ENCODE assay signal across 21 mouse cellular contexts in genomic region chr12:100681752-100682151, GRCm38 (mm10). TPM values are rescaled to one million over a fixed set of nuclear protein-coding genes. Genes with fewer than 3 reads are reported as not detected.
DNase-seq lines count a peak whose midpoint lies in the region; ATAC-seq and TF ChIP-seq lines count a peak whose summit lies in the region.
"Had no signal": no experiment of that assay in that cellular context is flagged by ENCODE, and none has a peak within 500 bp of the region (broad histone marks: within the 10 kb centered on the region; RNA-seq: fewer than 3 reads in every experiment).

No protein-coding gene starts in this region.

- H3K9ac ChIP-seq in liver, embryonic 11.5 days (ENCODE audit: low read depth, low read length) = no peak overlapping the region
- no peak overlapping the region for H3K9ac ChIP-seq in liver, postnatal 0 days (replicated peaks)
- H3K9ac ChIP-seq: heart, embryonic 15.5 days; intestine, embryonic 15.5 days; kidney, embryonic 15.5 days; liver, embryonic 15.5 days had no signal

- TF ChIP-seq EP300 in liver, postnatal 0 days (IDR thresholded peaks at IDR 0.05; ENCODE audit: low read depth) = no peak

- H3K27me3 ChIP-seq in liver, embryonic 11.5 days (replicated peaks; ENCODE audit: control insufficient read depth, insufficient read depth, low read length) = no peaks in the 10 kb centered on the region
- H3K27me3 ChIP-seq in liver, postnatal 0 days (ENCODE audit: insufficient read depth, low read length) = no peaks in the 10 kb centered on the region
- H3K27me3 ChIP-seq in thymus, adult 2 months (ENCODE audit: control insufficient read depth, insufficient read depth, low read length) = no peaks in the 10 kb centered on the region
- H3K27me3 ChIP-seq: heart, embryonic 15.5 days; intestine, embryonic 15.5 days; kidney, embryonic 15.5 days; liver, embryonic 15.5 days had no signal

- no peak for TF ChIP-seq POLR2A in thymus, adult 2 months (IDR thresholded peaks at IDR 0.05; ENCODE audit: control insufficient read depth, extremely low read depth, insufficient read depth, low read length, poor library complexity)

- H3K4me2 ChIP-seq in liver, embryonic 11.5 days = no peak overlapping the region
- 0 out of 2 replicates have a peak overlapping the region, but pooled peaks have one; percentile 35 for H3K4me2 ChIP-seq in liver, postnatal 0 days (ENCODE audit: low read depth, low read length)
- H3K4me2 ChIP-seq: heart, embryonic 15.5 days; intestine, embryonic 15.5 days; kidney, embryonic 15.5 days; liver, embryonic 15.5 days; midbrain, embryonic 11.5 days had no signal

- H3K4me3 ChIP-seq in liver, embryonic 11.5 days (ENCODE audit: low read depth, low read length) = no peak overlapping the region
- no peak overlapping the region for H3K4me3 ChIP-seq in liver, postnatal 0 days (ENCODE audit: low read depth, low read length)
- H3K4me3 ChIP-seq in thymus, adult 2 months (ENCODE audit: control insufficient read depth, insufficient read depth, low read length) = no peak overlapping the region
- H3K4me3 ChIP-seq: erythroblast, embryonic 14.5 days; heart, embryonic 15.5 days; hindbrain, embryonic 10.5 days; intestine, embryonic 15.5 days; kidney, embryonic 15.5 days; left cerebral cortex, adult 2 months; limb, embryonic 10.5 days; liver, embryonic 15.5 days had no signal

- ATAC-seq in liver, embryonic 11.5 days (replicated peaks; ENCODE audit: low FRiP score) = no peak; the same call in 1 of the 2 replicates
- no peak for ATAC-seq in liver, postnatal 0 days
- ATAC-seq: forebrain, embryonic 14.5 days; intestine, embryonic 15.5 days had no signal

- TF ChIP-seq CTCF in liver, postnatal 0 days (IDR thresholded peaks at IDR 0.05; ENCODE audit: low read depth) = no peak
- TF ChIP-seq CTCF in thymus, adult 2 months (IDR thresholded peaks at IDR 0.05; ENCODE audit: borderline replicate concordance, control insufficient read depth, extremely low read depth, insufficient read depth, low read length, poor library complexity) = no peak

- no peak overlapping the region for H3K27ac ChIP-seq in liver, embryonic 11.5 days (ENCODE audit: low read depth, low read length)
- no peak overlapping the region for H3K27ac ChIP-seq in liver, postnatal 0 days (ENCODE audit: low read depth)
- no peak overlapping the region for H3K27ac ChIP-seq in thymus, adult 2 months (ENCODE audit: control insufficient read depth, insufficient read depth, low read length)
- H3K27ac ChIP-seq: heart, embryonic 15.5 days; hindbrain, embryonic 10.5 days; intestine, embryonic 15.5 days; kidney, embryonic 15.5 days; left cerebral cortex, adult 2 months; limb, embryonic 10.5 days; liver, embryonic 15.5 days had no signal

- no peaks in the 10 kb centered on the region for H3K9me3 ChIP-seq in liver, embryonic 11.5 days (ENCODE audit: control insufficient read depth, low read length)
- H3K9me3 ChIP-seq in liver, postnatal 0 days (ENCODE audit: low read length) = no peaks in the 10 kb centered on the region
- H3K9me3 ChIP-seq: heart, embryonic 15.5 days; hindbrain, embryonic 10.5 days; intestine, embryonic 15.5 days; kidney, embryonic 15.5 days; limb, embryonic 10.5 days; liver, embryonic 15.5 days had no signal

- 57% methylated on average over 7 of the region's 7 CpGs for WGBS in liver, embryonic 11.5 days
- 50% methylated on average over 7 of the region's 7 CpGs for WGBS in liver, postnatal 0 days (ENCODE audit: insufficient replicate concordance)
- WGBS in thymus, adult 2 months = 25% methylated on average over 7 of the region's 7 CpGs

- peaks cover 3% of the 10 kb centered on the region; the same call in 1 of the 2 replicates for H3K4me1 ChIP-seq in liver, embryonic 11.5 days (replicated peaks; ENCODE audit: control insufficient read depth, insufficient read depth, low read length)
- H3K4me1 ChIP-seq in liver, postnatal 0 days (ENCODE audit: insufficient read depth) = peaks cover 5% of the 10 kb centered on the region
- peaks cover 6% of the 10 kb centered on the region for H3K4me1 ChIP-seq in thymus, adult 2 months (replicated peaks; ENCODE audit: control insufficient read depth, insufficient read depth, low read length)
- H3K4me1 ChIP-seq: hindbrain, embryonic 10.5 days; intestine, embryonic 15.5 days; kidney, embryonic 15.5 days had no signal

- H3K36me3 ChIP-seq in liver, embryonic 11.5 days (ENCODE audit: control insufficient read depth, insufficient read depth, low read length) = no peaks in the 10 kb centered on the region
- H3K36me3 ChIP-seq in liver, postnatal 0 days (replicated peaks; ENCODE audit: insufficient read depth, low read length) = peaks cover 7% of the 10 kb centered on the region; the same call in 1 of the 2 replicates
- 0 out of 2 replicates have a peak, but pooled peaks cover 7% of the 10 kb centered on the region for H3K36me3 ChIP-seq in thymus, adult 2 months (ENCODE audit: control insufficient read depth, insufficient read depth, low read length)
- H3K36me3 ChIP-seq: hindbrain, embryonic 10.5 days; intestine, embryonic 15.5 days; kidney, embryonic 15.5 days; limb, embryonic 10.5 days; liver, embryonic 15.5 days had no signal

- DNase-seq in liver = peak; percentile 15
- DNase-seq in liver, embryonic 11.5 days (ENCODE audit: low spot score) = no peak
- peak; percentile 25 for DNase-seq in liver, postnatal 0 days
- DNase-seq in thymus, adult 2 months = peak; percentile 38
- no peak for DNase-seq in kidney, postnatal 10 days
- no peak for DNase-seq in frontal cortex, adult 2 months (ENCODE audit: extremely low spot score in 1 of 2, low spot score in 1 of 2)
- DNase-seq in B cell, adult 2 months = no peak
- no peak for DNase-seq in adrenal gland, postnatal 4 days (ENCODE audit: low spot score in 2 of 2)
- DNase-seq: lung, postnatal 10 days; retina, postnatal 1 day; right cerebral cortex, postnatal 4 days had no signal

RNA-seq across cellular contexts. Expression of gene Rps6ka5, which starts 45.0 kb away (rescaled TPM):
- 2.5 and 3.0 TPM in 2 replicates for polyA plus RNA-seq in liver, embryonic 11.5 days (2014; fragmentation: Nextera tagmentation; extraction: Ambion mirVana)
- polyA plus RNA-seq in liver, postnatal 0 days (2015; fragmentation: Nextera tagmentation; extraction: Ambion mirVana) = 1.3 and 1.6 TPM in 2 replicates
- 4.6 and 4.7 TPM in 2 replicates for polyA plus RNA-seq in thymus, adult 2 months (2012; rRNA removed)
- polyA plus RNA-seq in frontal cortex, adult 2 months (2012; rRNA removed) = 11.3 and 13.8 TPM in 2 replicates
- 10 to 100 TPM; 10.7 to 12.0 TPM for total RNA-seq in adrenal gland, postnatal 4 days (2021)

Comparison
In these comparisons a context has a peak if more than half of its experiments do, and no peak if none do; other contexts are left out.
1. DNase-seq: peak in liver (single experiment), liver, postnatal 0 days (single experiment) and thymus, adult 2 months (single experiment); none in liver, embryonic 11.5 days (single experiment), kidney, postnatal 10 days (single experiment), frontal cortex, adult 2 months (0 of 2), B cell, adult 2 months (0 of 2) and adrenal gland, postnatal 4 days (0 of 2).